Mouse (Mus musculus): ENCODE data around the gene Btn1a1. TPM values are rescaled to one million over a fixed set of nuclear protein-coding genes. Genes with fewer than 3 reads are reported as not detected.

Btn1a1 gene
- polyA plus RNA-seq (2015; fragmentation: Nextera tagmentation; extraction: Ambion mirVana) = 0.09 and 0.25 TPM in 2 replicates

- ATAC-seq (replicated peaks) = no peak
- under 1% methylated on average over 7 of the region's 7 CpGs for WGBS
- peak within 1 kb of the TSS; percentile 48; the same call in 1 of the 2 replicates for H3K9ac ChIP-seq
- H3K4me1 ChIP-seq = peaks cover 16% of the 10 kb centered on the region
- peak within 1 kb of the TSS; percentile 65 for H3K4me2 ChIP-seq
- peak within 1 kb of the TSS; percentile 48 for H3K4me3 ChIP-seq
- H3K27ac ChIP-seq = no peak within 1 kb of the TSS
- no peaks in the 10 kb centered on the region for H3K9me3 ChIP-seq
- no peaks in the 10 kb centered on the region for H3K36me3 ChIP-seq (replicated peaks)
- H3K27me3 ChIP-seq (replicated peaks) = peaks cover 7% of the 10 kb centered on the region
Observed at GRCm38 (mm10) chr13:23465600-23466109, at the start of gene Btn1a1. TSS of gene Btn1a1 (minus strand) at chr13:23465901.

- WGBS = 70% methylated on average over 5 of the region's 5 CpGs
- no peak overlapping the region for H3K27ac ChIP-seq
- H3K4me2 ChIP-seq = no peak overlapping the region
- H3K36me3 ChIP-seq (replicated peaks) = no peaks in the 10 kb centered on the region
- H3K9ac ChIP-seq = no peak overlapping the region
- H3K9me3 ChIP-seq = no peaks in the 10 kb centered on the region
- no peaks in the 10 kb centered on the region for H3K27me3 ChIP-seq (replicated peaks)
- ATAC-seq (replicated peaks) = no peak
- H3K4me3 ChIP-seq = no peak overlapping the region
- peaks cover 11% of the 10 kb centered on the region; the same call in 1 of the 2 replicates for H3K4me1 ChIP-seq
Observed at GRCm38 (mm10) chr13:23515281-23515680, 49.6 kb upstream of the Btn1a1 start.

GRCm38 (mm10) chr13:23513517-23513916, 47.8 kb upstream of the Btn1a1 start:
- H3K4me2 ChIP-seq = no peak overlapping the region
- H3K4me1 ChIP-seq = peaks cover 7% of the 10 kb centered on the region; the same call in 1 of the 2 replicates
- H3K4me3 ChIP-seq = no peak overlapping the region
- no peak for ATAC-seq (replicated peaks)
- no peak overlapping the region for H3K9ac ChIP-seq
- 93% methylated on average over 1 of the region's 1 CpGs for WGBS
- no peaks in the 10 kb centered on the region for H3K9me3 ChIP-seq
- H3K27me3 ChIP-seq (replicated peaks) = no peaks in the 10 kb centered on the region
- H3K36me3 ChIP-seq (replicated peaks) = no peaks in the 10 kb centered on the region
- H3K27ac ChIP-seq = no peak overlapping the region

- H3K36me3 ChIP-seq (replicated peaks) = no peaks in the 10 kb centered on the region
- H3K4me1 ChIP-seq = peaks cover 6% of the 10 kb centered on the region; the same call in 1 of the 2 replicates
- peaks cover 8% of the 10 kb centered on the region; the same call in 1 of the 2 replicates for H3K27me3 ChIP-seq (replicated peaks)
- H3K4me2 ChIP-seq = no peak overlapping the region
- ATAC-seq (replicated peaks) = no peak
- no peaks in the 10 kb centered on the region for H3K9me3 ChIP-seq
- no peak overlapping the region for H3K4me3 ChIP-seq
- no peak overlapping the region for H3K9ac ChIP-seq
- WGBS = 61% methylated on average over 1 of the region's 1 CpGs
- no peak overlapping the region for H3K27ac ChIP-seq
Observed at GRCm38 (mm10) chr13:23510127-23510526, 44.4 kb upstream of the Btn1a1 start.

- Histone ChIP-seq H3K27ac (no peak overlapping the region), H3K4me3 (no peak overlapping the region), H3K27me3 (replicated peaks) (peaks cover 8% of the 10 kb centered on the region; the same call in 1 of the 2 replicates), H3K4me1 (peaks cover 6% of the 10 kb centered on the region), H3K36me3 (replicated peaks) (no peaks in the 10 kb centered on the region), H3K9ac (no peak overlapping the region), H3K4me2 (0 out of 2 replicates have a peak overlapping the region, but pooled peaks have one; percentile 32), H3K9me3 (no peaks in the 10 kb centered on the region)
- ATAC-seq (replicated peaks) = no peak
- WGBS = 20% methylated on average over 14 of the region's 14 CpGs
Observed at GRCm38 (mm10) chr13:23506819-23507515, 41.3 kb upstream of the Btn1a1 start.

GRCm38 (mm10) chr13:23506351-23506750, 40.6 kb upstream of the Btn1a1 start:
- no peak overlapping the region for H3K4me3 ChIP-seq
- peaks cover 6% of the 10 kb centered on the region for H3K4me1 ChIP-seq
- peaks cover 8% of the 10 kb centered on the region; the same call in 1 of the 2 replicates for H3K27me3 ChIP-seq (replicated peaks)
- peak overlapping the region; percentile 32; the same call in 1 of the 2 replicates for H3K4me2 ChIP-seq
- no peaks in the 10 kb centered on the region for H3K9me3 ChIP-seq
- H3K9ac ChIP-seq = no peak overlapping the region
- WGBS = 7% methylated on average over 13 of the region's 13 CpGs
- no peak for ATAC-seq (replicated peaks)
- H3K27ac ChIP-seq = no peak overlapping the region
- no peaks in the 10 kb centered on the region for H3K36me3 ChIP-seq (replicated peaks)

- H3K9me3 ChIP-seq = no peaks in the 10 kb centered on the region
- WGBS = 7% methylated on average over 14 of the region's 14 CpGs
- H3K36me3 ChIP-seq (replicated peaks) = no peaks in the 10 kb centered on the region
- ATAC-seq (replicated peaks) = no peak
- H3K4me3 ChIP-seq = peak overlapping the region; percentile 1; the same call in 1 of the 2 replicates
- peak overlapping the region; percentile 32 for H3K4me2 ChIP-seq
- peaks cover 6% of the 10 kb centered on the region for H3K4me1 ChIP-seq
- H3K27me3 ChIP-seq (replicated peaks) = peaks cover 8% of the 10 kb centered on the region; the same call in 1 of the 2 replicates
- H3K9ac ChIP-seq = no peak overlapping the region
- H3K27ac ChIP-seq = no peak overlapping the region
Observed at GRCm38 (mm10) chr13:23505662-23506345, 40.1 kb upstream of the Btn1a1 start.

GRCm38 (mm10) chr13:23503797-23504196, 38.1 kb upstream of the Btn1a1 start:
- WGBS = 1% methylated on average over 9 of the region's 9 CpGs
- H3K4me2 ChIP-seq = no peak overlapping the region
- no peak overlapping the region for H3K4me3 ChIP-seq
- no peak for ATAC-seq (replicated peaks)
- no peak overlapping the region for H3K27ac ChIP-seq
- no peak overlapping the region for H3K9ac ChIP-seq
- no peaks in the 10 kb centered on the region for H3K9me3 ChIP-seq
- peaks cover 6% of the 10 kb centered on the region for H3K4me1 ChIP-seq
- H3K27me3 ChIP-seq (replicated peaks) = peaks cover 15% of the 10 kb centered on the region; the same call in 1 of the 2 replicates
- H3K36me3 ChIP-seq (replicated peaks) = no peaks in the 10 kb centered on the region

- Histone ChIP-seq H3K4me3 (no peak overlapping the region), H3K27me3 (replicated peaks) (peaks cover 16% of the 10 kb centered on the region; the same call in 1 of the 2 replicates), H3K9ac (no peak overlapping the region), H3K4me2 (no peak overlapping the region), H3K9me3 (no peaks in the 10 kb centered on the region), H3K27ac (no peak overlapping the region), H3K4me1 (peaks cover 10% of the 10 kb centered on the region), H3K36me3 (replicated peaks) (no peaks in the 10 kb centered on the region)
- 40% methylated on average over 4 of the region's 4 CpGs for WGBS
- ATAC-seq (replicated peaks) = no peak
Observed at GRCm38 (mm10) chr13:23502916-23503315, 37.2 kb upstream of the Btn1a1 start.

GRCm38 (mm10) chr13:23502031-23502567, 36.4 kb upstream of the Btn1a1 start:
- Histone ChIP-seq H3K9me3 (no peaks in the 10 kb centered on the region), H3K4me1 (peaks cover 10% of the 10 kb centered on the region), H3K27me3 (replicated peaks) (peaks cover 17% of the 10 kb centered on the region; the same call in 1 of the 2 replicates), H3K9ac (no peak overlapping the region), H3K4me3 (no peak overlapping the region), H3K27ac (no peak overlapping the region), H3K36me3 (replicated peaks) (no peaks in the 10 kb centered on the region), H3K4me2 (no peak overlapping the region)
- ATAC-seq (replicated peaks) = no peak
- 38% methylated on average over 9 of the region's 9 CpGs for WGBS

GRCm38 (mm10) chr13:23501511-23501910, 35.8 kb upstream of the Btn1a1 start:
- Histone ChIP-seq H3K27ac (no peak overlapping the region), H3K9ac (no peak overlapping the region), H3K36me3 (replicated peaks) (no peaks in the 10 kb centered on the region), H3K27me3 (replicated peaks) (peaks cover 18% of the 10 kb centered on the region; the same call in 1 of the 2 replicates), H3K9me3 (no peaks in the 10 kb centered on the region), H3K4me1 (peaks cover 10% of the 10 kb centered on the region), H3K4me3 (no peak overlapping the region), H3K4me2 (no peak overlapping the region)
- WGBS = 30% methylated on average over 5 of the region's 5 CpGs
- no peak for ATAC-seq (replicated peaks)
